Mouse (Mus musculus) cortical plate, adult 2 months (tissue): ENCODE data around the gene Crocc2.

ENCODE experiments used
- CTCF ChIP-seq: fragments of 200-500 bp; IDR thresholded peaks from 2 replicates; pipeline ENCODE4 v1.5.1; 2011; ENCODE audit warnings: mild to moderate bottlenecking, control low read depth, low read length; ENCODE audit not compliant: insufficient read depth; ENCODE audit errors: extremely low read depth
- POLR2A ChIP-seq: fragments of 200-500 bp; IDR thresholded peaks from 2 replicates; pipeline ENCODE4 v1.6.1; 2011; ENCODE audit warnings: mild to moderate bottlenecking, low read length, control low read depth; ENCODE audit not compliant: insufficient read depth; ENCODE audit errors: extremely low read depth

- TF ChIP-seq CTCF (no peak), POLR2A (no peak)
These were observed 77.4 kb downstream of the Crocc2 start for GRCm38 (mm10) chr1:93245936-93246335.
